Mouse (Mus musculus) T-helper 1 cell (primary cell): ENCODE measurements around the gene Atat1.
"Not testable (repeated sequence)": the region's sequence is repeated elsewhere in the genome, so short reads cannot be mapped to it uniquely, and the experiment has no call there.

ENCODE experiments used
- in situ Hi-C: fragments of 300-600 bp; cut with MboI, MseI; formaldehyde crosslinking; loops from one replicate; pipeline ENCODE4 v1.15.1; 2025; ENCODE audit warnings: high pct_unique_total_duplicates

Atat1 gene

DNA sequence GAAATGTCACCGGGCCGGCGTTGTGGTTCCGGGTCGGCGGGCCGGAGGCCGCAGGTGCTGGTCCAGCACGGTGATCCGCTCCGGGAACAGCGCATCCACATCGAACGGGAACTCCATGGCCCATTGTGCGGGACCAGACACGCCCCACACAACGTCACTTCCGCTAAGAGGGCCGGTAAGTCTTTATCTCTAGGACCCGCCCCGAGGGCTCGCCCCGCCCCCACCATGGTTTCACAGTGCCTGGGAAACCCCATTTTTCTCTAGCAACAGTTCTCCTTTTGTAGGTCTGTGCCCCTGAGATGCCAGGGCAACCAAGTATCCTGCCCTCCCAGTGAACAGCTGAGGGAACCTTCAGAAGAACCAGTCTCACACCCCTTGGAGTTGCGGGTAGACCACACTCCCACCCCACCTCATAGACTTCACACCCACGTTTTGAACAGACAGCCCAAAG is at the start of gene Atat1:
Atat1 (minus strand) TSS at position 157 of the 451 bp plus-strand sequence.
- in situ Hi-C loops: loop anchor here (5.0 kb wide), 1 partner anchor 83 kb away; no protein-coding TSS in a partner anchor

DNA sequence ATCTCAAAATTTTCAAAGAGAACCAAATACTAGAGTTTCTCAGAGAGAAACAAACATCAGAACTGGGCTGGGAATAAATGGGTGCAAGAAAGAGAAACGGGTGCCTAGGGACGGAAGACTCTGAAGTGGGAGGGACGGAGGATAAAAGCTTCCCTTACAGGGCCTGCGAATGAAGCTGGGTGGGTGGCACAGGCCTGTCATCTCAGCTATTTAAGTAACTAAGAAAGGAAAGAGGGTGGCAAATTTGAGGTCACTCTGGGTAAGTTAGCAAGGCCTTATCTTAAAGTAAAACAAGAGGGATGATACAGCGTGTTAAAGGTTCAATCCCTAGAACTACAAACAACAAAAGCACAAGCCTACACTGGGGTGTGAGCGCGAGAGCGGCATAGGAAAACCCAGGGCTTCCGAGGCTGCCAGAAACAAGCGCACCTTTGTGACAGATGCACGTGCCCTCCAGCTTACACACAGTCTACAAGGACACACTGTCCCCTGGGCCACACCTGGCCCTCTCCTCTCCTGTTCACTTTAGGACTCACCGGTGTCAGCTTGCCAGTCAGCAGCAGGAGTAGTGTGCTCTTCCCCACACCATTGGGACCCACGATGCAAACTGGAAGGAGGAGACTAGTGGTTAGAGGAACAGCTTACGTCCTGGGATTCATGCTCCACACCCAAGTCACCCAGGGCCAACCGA is 48.8 kb upstream of the Atat1 start:
- in situ Hi-C loops: no loop called here

DNA sequence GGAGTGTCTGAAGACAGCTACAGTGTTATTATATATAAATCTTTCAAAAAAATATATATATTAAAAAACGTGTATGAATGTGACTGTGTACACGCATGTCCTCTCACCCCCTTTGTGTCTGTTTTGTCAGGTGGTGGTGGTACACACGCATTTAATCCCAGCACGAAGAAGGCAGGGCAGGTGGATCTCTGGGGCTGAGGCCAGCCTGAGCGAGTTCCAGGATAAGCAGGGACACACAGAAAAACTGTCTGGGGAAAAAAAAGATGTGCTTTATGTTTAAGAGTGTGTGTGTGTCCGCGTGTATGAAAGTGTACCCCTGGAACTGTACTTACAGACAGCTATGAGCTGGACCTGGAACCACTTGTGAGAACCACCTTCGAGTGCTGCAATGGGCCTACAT is 44.8 kb upstream of the Atat1 start:
- in situ Hi-C loops: no loop called here

DNA sequence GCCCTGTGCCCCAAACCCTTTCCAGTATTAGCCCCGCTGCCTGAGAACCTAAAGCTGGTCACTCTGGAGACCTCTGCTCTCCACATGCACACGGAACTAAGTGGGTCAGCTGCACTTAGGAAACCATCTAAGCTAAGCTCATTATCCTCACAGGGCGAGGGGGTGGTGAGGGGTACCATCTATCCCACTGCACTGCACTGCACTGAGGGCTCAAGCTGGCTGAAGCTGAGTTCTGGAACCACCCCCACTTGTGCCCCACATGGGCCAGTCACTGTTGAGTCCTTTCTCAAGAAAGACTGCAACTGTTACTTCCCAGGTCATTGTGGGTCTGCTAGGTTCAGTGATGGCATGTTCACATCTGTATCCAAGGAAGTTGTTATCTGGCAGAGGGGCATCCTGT is 42.7 kb upstream of the Atat1 start:
- in situ Hi-C loops: not testable (repeated sequence)

DNA sequence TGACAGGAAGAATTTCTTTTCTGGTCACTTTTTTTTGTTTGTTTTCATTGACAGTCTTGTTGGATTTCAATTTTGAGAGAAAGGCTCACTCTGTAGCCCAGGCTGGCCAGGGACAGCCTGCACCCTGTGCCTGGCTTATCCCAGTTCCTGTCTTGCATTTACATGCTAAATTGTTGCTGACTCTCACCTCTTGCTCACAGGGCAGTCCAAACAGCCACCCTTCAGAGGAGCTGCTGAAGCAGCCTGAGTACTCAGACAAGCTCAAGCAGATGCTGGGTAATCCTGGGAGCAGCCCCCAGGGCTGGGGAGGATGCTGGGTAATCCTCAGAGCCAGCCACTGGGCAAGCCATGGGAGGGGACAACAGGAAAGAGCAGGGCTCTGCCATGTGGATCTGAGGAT is 41.1 kb upstream of the Atat1 start:
- in situ Hi-C loops: not testable (repeated sequence)

DNA sequence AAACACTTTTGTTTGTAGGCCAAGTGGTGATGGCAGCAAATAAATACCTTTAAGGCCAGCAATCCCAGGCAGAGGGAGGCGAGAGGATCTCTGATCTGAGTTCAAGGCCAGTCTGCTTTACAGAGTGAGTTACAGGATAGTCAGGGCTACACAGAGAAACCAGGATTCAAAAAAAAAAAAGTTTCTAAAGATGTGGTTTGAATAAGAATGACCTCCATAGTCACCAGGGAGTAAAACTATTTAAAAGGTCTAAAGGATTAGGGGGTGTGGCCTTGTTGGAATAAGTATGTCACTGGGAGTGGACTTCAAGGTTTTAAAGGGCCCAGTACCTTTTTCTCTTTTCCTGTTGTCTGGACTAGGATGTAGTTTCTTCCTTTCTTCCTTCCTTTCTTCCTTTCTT is 30.1 kb upstream of the Atat1 start:
- in situ Hi-C loops: loop anchor here (10.0 kb wide), 1 partner anchor 545 kb away; no protein-coding TSS in a partner anchor

DNA sequence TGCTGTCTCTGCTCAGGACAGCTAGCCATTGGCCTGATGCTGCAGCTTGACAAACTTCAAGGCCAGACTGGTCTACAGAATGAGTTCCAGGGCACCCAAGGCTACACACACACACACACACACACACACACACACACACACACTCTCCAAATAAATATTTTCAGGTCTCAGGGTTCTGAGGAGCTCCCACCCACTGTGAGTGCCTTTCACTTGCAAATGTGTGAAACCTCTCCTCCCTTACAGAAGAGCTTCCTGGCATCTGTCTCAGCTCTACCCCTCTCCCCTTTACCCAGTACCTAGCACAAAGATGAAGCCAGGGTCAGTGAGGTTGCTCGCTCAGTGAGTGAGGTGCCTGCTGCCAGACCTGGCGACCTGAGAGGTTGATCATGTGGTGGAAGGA is 29.2 kb upstream of the Atat1 start:
- in situ Hi-C loops: loop anchor here (10.0 kb wide), 1 partner anchor 546 kb away; no protein-coding TSS in a partner anchor

DNA sequence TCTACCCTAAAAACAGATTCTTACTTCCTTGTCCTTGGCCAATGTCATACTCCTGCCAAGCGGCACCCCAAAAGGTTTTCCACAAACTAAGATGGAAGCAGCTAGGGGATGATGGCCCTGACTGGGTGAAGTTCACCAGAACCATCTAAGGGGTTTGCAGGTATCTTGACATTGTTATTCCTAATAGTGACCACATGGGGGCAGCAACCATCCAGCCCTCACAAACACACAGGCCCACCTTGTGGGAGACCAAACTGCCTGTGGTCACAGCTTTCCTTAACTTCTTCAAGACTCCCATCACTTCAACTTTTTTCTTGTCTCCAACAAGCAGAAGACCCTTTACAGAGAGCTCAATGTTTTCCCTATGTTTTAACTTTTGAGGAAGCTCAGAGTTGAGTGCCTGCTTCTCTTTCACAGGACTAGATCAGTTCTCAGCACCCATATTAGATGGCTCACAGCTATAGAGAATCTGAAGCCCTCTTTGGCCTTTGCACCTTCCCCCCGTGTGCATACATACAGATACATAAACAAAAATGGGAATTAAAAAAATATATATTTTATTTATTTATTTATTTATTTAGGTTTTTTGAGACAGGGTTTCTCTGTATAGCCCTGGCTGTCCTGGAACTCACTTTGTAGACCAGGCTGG is 27.9 kb upstream of the Atat1 start:
- in situ Hi-C loops: loop anchor here (10.0 kb wide), 1 partner anchor 547 kb away; no protein-coding TSS in a partner anchor

DNA sequence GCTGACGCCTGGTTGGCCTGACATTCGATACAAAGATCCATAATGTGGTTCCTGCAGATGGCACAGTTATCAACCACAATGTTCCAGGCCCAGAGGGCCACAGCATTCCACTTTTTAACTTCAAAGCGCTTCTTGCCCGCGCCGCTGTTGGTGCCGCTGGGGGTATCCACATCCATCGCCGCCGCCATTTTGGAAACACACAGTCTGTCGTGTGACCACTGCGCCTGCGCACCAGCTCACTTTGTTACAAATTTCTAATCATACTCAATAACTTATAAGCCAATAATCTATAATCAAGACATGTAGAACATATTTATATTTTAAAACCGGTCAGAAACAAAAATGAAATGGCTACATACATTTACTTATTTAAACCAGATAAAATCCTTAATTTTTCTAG is 25.9 kb upstream of the Atat1 start:
- in situ Hi-C loops: loop anchor here (10.0 kb wide), 1 partner anchor 549 kb away; no protein-coding TSS in a partner anchor

DNA sequence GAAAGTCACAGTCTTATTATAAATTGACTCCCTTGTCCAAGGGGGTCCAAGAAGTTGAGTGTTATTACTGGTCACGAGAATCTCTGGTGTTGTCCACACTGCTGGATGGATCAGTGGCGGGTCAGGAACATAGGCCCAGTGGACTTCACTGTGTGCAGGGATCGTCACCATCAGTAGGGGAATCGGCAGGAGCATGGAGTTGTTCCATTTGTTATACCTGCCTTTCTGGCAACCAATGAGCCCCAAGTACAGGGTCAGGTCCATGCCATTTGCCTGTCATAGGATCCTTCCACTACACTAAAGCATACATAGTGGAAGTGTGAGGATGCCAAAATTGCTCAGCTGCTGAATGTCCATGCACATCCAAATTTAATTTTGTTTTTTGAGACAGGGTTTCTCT is 22.7 kb upstream of the Atat1 start:
- in situ Hi-C loops: loop anchor here (10.0 kb wide), 1 partner anchor 552 kb away; no protein-coding TSS in a partner anchor

DNA sequence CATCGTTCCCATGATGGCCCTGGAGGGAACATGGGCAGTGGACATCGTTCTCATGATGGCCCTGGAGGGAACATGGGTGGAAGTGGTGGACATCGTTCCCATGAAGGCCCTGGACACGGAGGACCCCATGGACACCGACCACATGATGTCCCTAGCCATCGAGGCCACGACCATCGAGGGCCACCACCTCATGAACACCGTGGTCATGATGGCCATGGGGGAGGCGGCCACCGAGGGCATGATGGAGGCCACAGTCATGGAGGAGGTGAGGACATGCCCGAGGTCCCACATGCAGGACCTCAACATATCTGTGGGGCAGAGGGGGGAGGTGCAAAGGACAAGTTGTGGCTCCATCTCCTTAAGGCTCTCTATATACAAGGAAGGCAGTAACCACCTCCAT is 20.8 kb upstream of the Atat1 start:
- in situ Hi-C loops: loop anchor here (10.0 kb wide), 1 partner anchor 554 kb away; no protein-coding TSS in a partner anchor

DNA sequence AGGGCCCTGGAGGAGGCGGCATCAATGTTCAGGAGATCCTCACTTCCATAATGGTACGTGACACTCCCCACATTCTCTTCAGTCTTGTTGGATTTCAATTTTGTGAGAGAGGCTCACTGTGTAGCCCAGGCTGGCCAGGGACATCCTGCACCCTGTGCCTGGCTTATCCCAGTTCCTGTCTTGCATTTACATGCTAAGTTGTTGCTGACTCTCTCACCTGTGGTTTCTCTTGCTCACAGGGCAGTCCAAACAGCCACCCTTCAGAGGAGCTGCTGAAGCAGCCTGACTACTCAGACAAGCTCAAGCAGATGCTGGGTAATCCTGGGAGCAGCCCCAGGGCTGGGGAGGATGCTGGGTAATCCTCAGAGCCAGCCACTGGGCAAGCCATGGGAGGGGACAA is 19.7 kb upstream of the Atat1 start:
- in situ Hi-C loops: loop anchor here (5.0 to 10.0 kb wide), 2 partner anchors 38 to 185 kb away; partner anchors contain the start of gene Abcf1

DNA sequence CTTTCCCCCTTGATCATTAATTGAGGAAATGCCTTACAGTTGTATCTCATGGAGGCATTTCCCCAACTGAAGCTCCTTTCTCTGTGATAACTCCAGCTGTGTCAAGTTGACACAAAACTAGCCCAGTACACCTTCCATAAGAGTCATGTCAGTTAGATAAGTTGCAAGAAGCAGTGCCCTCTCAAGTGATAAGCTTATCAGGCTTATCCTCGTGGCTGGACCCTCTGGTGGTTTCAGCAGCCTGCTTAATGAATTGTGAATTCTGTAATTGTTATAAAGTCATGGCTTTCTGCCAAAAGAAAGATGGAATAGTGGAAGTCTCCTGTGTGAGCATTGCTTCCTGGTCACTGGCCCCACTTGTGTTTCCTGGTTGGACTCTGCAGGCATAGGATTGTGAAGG is 17.6 kb upstream of the Atat1 start:
- in situ Hi-C loops: loop anchor here (5.0 to 10.0 kb wide), 2 partner anchors 40 to 187 kb away; partner anchors contain the start of gene Abcf1

DNA sequence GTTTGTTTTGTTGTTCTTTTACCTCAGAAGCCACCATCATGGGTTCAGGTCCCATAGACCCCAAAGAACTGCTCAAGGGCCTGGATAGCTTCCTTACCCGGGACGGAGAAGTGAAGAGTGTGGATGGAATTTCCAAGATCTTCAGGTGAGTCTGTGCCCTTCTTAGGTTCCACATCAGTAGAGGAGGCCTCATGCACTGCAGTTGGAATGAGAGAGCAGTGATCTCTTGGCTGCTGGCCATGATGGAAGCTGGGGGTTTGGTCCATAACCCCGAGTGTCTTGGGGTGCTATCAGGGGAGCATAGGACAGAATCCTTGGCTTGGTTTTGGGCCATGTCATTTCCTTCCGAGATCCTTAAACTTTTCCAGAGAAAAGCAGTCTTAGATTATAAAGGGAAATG is 13.4 kb upstream of the Atat1 start:
- in situ Hi-C loops: loop anchor here (10.0 kb wide), 1 partner anchor 192 kb away; no protein-coding TSS in a partner anchor

DNA sequence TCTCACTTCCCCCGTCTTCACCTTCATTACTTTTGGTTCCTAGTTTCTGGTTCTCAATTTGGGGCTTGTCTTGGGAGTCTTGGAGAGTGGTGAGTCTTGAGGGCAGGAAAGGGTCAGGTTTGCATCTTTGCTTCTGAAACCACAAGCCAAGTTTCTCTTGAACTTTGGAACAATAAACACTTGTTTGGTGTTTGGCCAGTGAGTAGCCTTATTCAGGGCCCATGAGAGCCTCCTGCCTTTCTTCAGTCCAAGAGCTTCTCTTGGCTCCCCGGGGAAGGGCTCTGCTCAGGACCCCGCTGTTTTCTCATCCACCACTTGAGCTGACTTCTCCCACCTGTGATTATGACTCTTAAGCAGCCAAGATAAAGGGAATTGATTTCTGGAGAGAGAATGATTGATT is 12.7 kb upstream of the Atat1 start:
- in situ Hi-C loops: loop anchor here (10.0 kb wide), 1 partner anchor 192 kb away; no protein-coding TSS in a partner anchor

DNA sequence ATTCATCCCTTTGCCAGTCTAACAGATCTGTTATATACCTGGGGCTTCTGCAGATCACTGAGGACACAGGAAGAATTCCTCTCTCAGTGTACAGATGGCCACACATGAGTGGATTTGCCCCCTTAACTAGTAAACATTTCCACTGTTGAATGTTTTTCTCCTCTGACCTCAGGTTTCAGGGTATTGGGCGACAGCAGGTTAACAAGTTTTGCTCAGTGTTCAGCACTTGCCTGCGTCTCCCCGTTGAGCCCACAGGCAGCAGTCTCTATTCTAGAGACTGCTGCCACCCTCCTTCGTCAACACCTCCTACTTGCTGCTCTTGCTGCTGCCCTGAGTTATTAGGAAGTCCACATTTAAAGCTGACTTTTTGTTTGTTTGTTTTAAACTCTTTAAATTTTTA is 11.8 kb upstream of the Atat1 start:
- in situ Hi-C loops: loop anchor here (10.0 kb wide), 1 partner anchor 193 kb away; no protein-coding TSS in a partner anchor

DNA sequence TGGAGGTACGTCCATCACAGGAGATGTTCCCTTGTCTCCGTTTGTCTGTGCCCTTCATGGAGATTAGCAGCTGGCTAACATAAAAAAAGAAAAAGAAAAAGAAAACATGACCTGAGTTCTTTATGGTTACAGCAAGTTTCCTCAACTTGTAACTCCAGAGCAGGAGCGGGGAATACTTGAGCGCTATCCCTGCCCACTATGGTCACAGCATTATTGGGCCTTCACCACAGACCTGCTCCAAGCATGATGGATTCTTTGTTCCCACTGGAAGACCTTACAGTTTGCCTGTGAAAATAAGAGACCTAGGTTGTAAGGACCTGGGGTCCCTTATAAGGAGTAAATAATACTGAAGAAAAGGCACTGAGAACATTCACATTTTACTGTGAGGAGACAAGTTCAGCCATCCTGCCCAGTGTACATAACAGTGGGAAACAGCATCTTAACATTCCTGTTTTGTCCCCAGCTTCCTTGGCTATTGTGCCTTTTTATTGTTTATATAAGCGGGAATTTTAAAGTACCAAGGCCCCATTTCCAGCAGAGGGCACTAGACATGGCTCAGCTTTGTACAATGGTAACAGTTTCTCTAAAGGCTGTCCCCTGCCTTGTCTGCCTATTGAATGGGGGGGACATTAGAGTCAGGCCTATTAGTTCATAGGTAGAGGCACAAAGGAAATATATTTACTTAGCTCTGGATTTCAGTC is 11.1 kb upstream of the Atat1 start:
- in situ Hi-C loops: loop anchor here (10.0 kb wide), 1 partner anchor 194 kb away; no protein-coding TSS in a partner anchor

DNA sequence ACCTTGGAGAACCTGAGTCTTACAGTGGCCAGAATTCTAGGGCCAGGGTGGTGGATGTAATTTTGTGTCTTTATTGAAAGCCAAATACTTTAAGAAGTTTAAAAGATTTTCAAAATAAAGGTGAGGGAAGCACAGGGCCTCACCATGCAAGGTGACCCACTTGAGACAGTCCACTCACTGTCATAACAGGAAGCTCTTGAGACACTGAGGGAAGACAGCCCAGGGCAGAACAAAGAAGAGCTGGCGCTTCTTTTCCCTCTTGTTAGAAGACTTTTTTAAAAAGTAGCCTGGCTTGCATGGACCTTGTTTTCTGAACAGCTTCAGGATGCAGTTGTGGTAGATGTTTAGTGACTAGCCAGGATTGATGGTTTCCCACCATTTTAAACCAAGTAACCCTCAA is 10.5 kb upstream of the Atat1 start:
- in situ Hi-C loops: loop anchor here (10.0 kb wide), 1 partner anchor 194 kb away; no protein-coding TSS in a partner anchor

DNA sequence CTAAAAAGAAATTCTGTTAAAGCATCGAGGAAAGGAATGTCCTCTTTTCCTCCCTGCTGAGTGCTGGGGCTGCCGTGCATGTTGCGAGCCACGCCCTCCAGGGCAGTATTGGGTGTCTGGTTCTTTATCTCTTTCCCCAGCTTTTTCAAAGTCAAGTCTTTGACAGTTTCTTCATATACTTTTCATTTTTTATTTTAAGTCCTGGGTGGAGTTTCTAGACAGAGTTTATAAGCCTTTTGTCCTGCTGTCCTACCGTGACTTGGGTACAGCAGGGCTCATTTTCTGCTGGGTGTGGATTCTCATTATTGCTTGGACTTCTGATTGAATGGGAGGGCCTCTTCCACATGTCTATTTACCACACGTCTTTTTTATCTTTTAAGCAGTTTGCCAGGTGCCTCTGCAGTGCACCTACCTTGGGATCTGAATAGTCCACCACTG is 10.0 kb upstream of the Atat1 start:
- in situ Hi-C loops: loop anchor here (10.0 kb wide), 1 partner anchor 195 kb away; no protein-coding TSS in a partner anchor

DNA sequence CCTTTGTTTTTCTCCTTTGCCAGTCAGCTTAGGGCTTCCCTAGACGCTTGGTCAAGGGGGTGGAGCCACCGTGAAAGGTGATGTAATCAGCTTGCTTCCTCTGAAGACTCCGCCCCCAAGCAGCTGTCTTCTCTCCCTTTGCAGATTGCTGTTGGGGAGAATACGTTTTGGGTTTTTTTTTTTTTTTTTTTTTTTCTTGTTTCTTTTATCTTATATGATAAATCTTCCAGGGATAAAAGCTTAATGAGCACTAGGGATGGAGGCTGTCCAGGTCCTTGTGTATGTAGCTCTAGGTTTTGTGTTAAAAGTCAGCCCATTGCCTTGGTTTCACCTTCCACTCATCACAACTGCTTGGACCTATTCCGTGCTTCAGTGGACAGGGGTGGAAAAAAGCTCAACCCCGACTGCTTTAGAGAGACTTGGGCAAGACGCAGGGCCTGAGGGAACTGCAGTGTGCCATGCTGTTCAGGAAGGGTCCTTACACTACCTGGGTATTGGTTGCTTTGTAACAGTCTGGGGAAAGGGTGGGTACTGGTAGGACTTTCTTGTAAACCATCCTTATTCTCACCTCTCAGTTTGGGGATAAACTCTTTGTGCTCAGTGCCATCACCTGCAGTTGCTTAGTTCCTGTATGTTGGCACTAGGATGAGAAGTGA is 9.3 kb upstream of the Atat1 start:
- in situ Hi-C loops: no loop called here
